Mouse (Mus musculus): ENCODE results near the gene Cacnb2. TPM values are rescaled to one million over a fixed set of nuclear protein-coding genes. Genes with fewer than 3 reads are reported as not detected.
A peak's percentile ranks its signal among the peaks of the same experiment; 100 is the strongest.
"Not testable (repeated sequence)": the region's sequence is repeated elsewhere in the genome, so short reads cannot be mapped to it uniquely, and the experiment has no call there.

The Cacnb2 gene
- polyA plus RNA-seq, 1 experiment from 2014 or later: 2.8 TPM

DNA sequence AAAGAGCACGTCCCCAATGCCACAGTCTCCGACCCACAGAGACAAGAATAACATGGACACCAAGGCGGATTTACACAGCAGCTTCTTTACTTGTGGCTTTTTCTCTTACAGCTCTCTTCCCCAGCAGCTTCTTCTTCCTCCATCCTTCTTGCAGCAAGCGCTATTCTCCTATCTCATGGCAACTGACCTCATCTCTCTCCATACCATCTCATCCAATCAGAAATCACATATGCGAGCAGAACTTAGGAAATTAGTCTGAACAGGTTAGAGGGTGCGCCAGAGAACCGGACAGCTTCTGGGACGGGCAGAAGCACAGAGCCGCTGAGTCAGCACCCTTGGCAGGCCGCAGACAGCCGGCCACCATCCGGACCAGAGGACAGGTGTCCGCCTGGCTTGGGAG, 123.7 kb downstream of the Cacnb2 start:
- H3K27me3 ChIP-seq; H3K4me1 ChIP-seq; H3K9me3 ChIP-seq; ATAC-seq (ENCODE audit: insufficient number of reproducible peaks, low FRiP score, low TSS enrichment, low read depth); H3K36me3 ChIP-seq; H3K27ac ChIP-seq; H3K4me3 ChIP-seq; H3K9ac ChIP-seq; H3K4me2 ChIP-seq: not testable (repeated sequence)
- 95% methylated on average over 13 of the region's 13 CpGs for WGBS

DNA sequence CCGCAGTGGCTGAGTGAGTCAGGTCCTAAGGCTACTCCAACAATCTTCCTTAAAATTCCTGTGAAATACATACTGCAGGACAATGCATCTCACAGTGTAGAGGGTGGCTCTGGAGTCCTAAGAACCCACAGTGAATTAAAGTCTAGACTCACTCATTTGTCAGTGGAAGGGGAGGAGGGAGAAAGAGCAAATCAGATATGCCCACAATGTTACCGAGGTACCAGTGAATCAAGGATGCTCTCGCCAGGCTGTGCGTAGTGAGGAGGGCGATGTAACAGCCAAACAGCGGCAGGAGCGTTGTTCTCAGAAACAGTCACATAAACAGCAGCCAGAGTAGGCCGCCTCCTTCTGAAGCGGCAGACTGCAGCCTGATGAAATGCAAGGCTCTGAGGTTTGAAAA, 136.0 kb downstream of the Cacnb2 start:
- no peak for ATAC-seq (ENCODE audit: insufficient number of reproducible peaks, low FRiP score, low TSS enrichment, low read depth)
- H3K9me3 ChIP-seq: no peaks in the 10 kb centered on the region
- 34% methylated on average over 9 of the region's 9 CpGs for WGBS
- no peaks in the 10 kb centered on the region for H3K27me3 ChIP-seq
- H3K4me1 ChIP-seq: peaks cover 7% of the 10 kb centered on the region; the same call in 1 of the 2 replicates
- H3K27ac ChIP-seq: no peak overlapping the region
- no peak overlapping the region for H3K4me3 ChIP-seq
- no peak overlapping the region for H3K9ac ChIP-seq
- H3K36me3 ChIP-seq: no peaks in the 10 kb centered on the region
- peak overlapping the region; percentile 24 for H3K4me2 ChIP-seq

GRCm38 (mm10) chr2:14739510-14739909, 136.6 kb downstream of the Cacnb2 start:
- no peak overlapping the region for H3K9ac ChIP-seq
- no peaks in the 10 kb centered on the region for H3K36me3 ChIP-seq
- H3K27ac ChIP-seq: no peak overlapping the region
- WGBS: 64% methylated on average over 15 of the region's 15 CpGs
- no peaks in the 10 kb centered on the region for H3K9me3 ChIP-seq
- peak overlapping the region; percentile 24 for H3K4me2 ChIP-seq
- no peaks in the 10 kb centered on the region for H3K27me3 ChIP-seq
- no peak for ATAC-seq (ENCODE audit: insufficient number of reproducible peaks, low FRiP score, low TSS enrichment, low read depth)
- peaks cover 7% of the 10 kb centered on the region; the same call in 1 of the 2 replicates for H3K4me1 ChIP-seq
- H3K4me3 ChIP-seq: no peak overlapping the region; the same call in 1 of the 2 replicates

DNA sequence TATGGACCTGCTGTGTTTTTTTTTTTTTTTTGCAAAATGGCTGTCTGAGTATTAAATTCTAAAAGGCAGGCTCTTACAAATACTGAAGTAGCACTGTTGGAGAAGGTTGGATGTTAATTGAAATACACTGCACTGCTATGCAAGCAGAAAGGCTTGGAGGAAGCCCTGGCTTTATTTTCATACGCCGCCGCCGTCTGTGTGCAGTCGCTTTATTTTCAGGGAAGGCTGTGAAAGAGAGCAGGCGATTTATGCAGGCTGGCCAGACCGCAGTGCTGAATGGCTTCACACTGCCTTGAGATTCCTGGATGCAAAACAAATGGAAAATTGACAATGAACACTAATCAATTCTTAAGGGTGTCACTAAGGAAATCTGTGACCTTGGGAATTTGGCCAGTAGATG, 137.5 kb downstream of the Cacnb2 start:
- no peak overlapping the region for H3K27ac ChIP-seq
- H3K36me3 ChIP-seq: no peaks in the 10 kb centered on the region
- 56% methylated on average over 7 of the region's 7 CpGs for WGBS
- H3K27me3 ChIP-seq: no peaks in the 10 kb centered on the region
- no peak for ATAC-seq (ENCODE audit: insufficient number of reproducible peaks, low FRiP score, low TSS enrichment, low read depth)
- peaks cover 7% of the 10 kb centered on the region; the same call in 1 of the 2 replicates for H3K4me1 ChIP-seq
- H3K4me2 ChIP-seq: no peak overlapping the region
- H3K4me3 ChIP-seq: no peak overlapping the region
- no peaks in the 10 kb centered on the region for H3K9me3 ChIP-seq
- H3K9ac ChIP-seq: no peak overlapping the region

DNA sequence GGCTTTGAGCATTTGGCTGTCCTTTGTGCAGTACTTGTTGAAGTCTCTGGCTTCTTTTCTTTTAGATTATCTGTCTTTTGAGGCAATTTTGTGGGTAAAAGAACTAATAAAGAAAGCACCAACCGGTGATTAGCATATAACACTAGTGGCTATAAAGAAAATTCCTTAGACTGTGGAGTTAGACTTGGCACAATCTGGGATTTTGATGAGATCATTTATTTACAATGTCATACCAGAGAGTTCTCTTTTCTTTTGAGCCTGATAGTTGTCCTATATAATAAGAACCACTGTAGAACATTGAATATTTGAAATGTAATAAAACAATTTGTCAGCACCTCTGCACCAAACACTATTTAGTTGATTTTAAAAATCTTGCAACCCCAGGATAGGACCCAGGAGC, 141.9 kb downstream of the Cacnb2 start:
- Histone ChIP-seq H3K4me1 (no peaks in the 10 kb centered on the region; the same call in 1 of the 2 replicates), H3K9me3 (no peaks in the 10 kb centered on the region), H3K9ac (no peak overlapping the region), H3K36me3 (no peaks in the 10 kb centered on the region), H3K4me2 (no peak overlapping the region), H3K27me3 (no peaks in the 10 kb centered on the region), H3K27ac (no peak overlapping the region), H3K4me3 (no peak overlapping the region)
- ATAC-seq (ENCODE audit: insufficient number of reproducible peaks, low FRiP score, low TSS enrichment, low read depth): no peak
- WGBS: 47% methylated on average over 1 of the region's 1 CpGs

GRCm38 (mm10) chr2:14762846-14763245, 160.0 kb downstream of the Cacnb2 start:
- no peak for ATAC-seq (ENCODE audit: insufficient number of reproducible peaks, low FRiP score, low TSS enrichment, low read depth)
- H3K4me1 ChIP-seq: no peaks in the 10 kb centered on the region
- H3K36me3 ChIP-seq: no peaks in the 10 kb centered on the region
- no peak overlapping the region for H3K9ac ChIP-seq
- H3K27me3 ChIP-seq: no peaks in the 10 kb centered on the region
- H3K9me3 ChIP-seq: no peaks in the 10 kb centered on the region
- H3K27ac ChIP-seq: no peak overlapping the region
- H3K4me3 ChIP-seq: no peak overlapping the region
- 57% methylated on average over 4 of the region's 4 CpGs for WGBS
- H3K4me2 ChIP-seq: no peak overlapping the region

DNA sequence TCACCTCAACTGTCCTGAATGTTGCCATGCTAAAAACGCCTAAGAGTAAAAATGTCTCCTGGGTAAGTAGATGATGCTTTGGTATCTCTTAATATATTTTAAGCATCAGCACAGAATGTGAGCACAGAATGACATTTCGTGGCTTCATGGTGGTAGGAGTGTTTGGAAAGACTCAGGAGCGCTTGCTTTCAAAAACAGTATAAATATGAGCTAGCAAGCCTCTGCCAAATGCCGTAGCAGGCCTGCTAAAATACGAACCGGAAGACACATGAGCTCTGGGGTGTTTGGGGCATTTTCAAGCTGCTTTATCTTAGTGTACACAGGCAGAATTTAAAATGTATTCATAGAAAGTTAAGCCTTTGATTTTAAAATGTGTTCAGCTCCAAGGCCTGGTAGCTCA, 161.0 kb downstream of the Cacnb2 start:
- 82% methylated on average over 6 of the region's 6 CpGs for WGBS
- H3K9me3 ChIP-seq: no peaks in the 10 kb centered on the region
- no peak overlapping the region for H3K9ac ChIP-seq
- no peak overlapping the region for H3K4me2 ChIP-seq
- H3K27me3 ChIP-seq: no peaks in the 10 kb centered on the region
- no peak overlapping the region for H3K4me3 ChIP-seq
- no peak overlapping the region for H3K27ac ChIP-seq
- H3K4me1 ChIP-seq: no peaks in the 10 kb centered on the region
- no peak for ATAC-seq (ENCODE audit: insufficient number of reproducible peaks, low FRiP score, low TSS enrichment, low read depth)
- no peaks in the 10 kb centered on the region for H3K36me3 ChIP-seq

DNA sequence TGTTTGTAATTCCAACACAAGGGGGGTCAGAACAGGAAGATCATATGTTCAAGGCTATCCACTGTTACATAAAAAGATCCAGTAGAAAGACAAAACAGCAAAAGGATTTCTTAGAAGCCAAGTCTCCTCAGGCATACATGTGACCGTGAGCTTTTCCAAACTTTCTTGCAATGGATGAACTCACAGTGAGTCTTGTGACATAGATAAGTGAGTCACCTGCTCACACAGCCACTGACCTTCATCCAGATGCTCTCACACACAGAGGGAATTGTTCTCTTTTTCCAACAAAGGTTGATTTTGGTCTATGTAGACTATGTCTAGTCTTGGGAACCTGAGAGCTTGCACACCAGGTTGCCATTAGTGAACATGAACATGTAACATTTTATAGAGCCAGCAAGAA, 166.6 kb downstream of the Cacnb2 start:
- Histone ChIP-seq H3K9ac (no peak overlapping the region), H3K4me2 (no peak overlapping the region), H3K4me3 (no peak overlapping the region), H3K4me1 (no peaks in the 10 kb centered on the region), H3K9me3 (no peaks in the 10 kb centered on the region), H3K27me3 (no peaks in the 10 kb centered on the region), H3K36me3 (no peaks in the 10 kb centered on the region), H3K27ac (no peak overlapping the region)
- no peak for ATAC-seq (ENCODE audit: insufficient number of reproducible peaks, low FRiP score, low TSS enrichment, low read depth)
- 98% methylated on average over 1 of the region's 1 CpGs for WGBS

DNA sequence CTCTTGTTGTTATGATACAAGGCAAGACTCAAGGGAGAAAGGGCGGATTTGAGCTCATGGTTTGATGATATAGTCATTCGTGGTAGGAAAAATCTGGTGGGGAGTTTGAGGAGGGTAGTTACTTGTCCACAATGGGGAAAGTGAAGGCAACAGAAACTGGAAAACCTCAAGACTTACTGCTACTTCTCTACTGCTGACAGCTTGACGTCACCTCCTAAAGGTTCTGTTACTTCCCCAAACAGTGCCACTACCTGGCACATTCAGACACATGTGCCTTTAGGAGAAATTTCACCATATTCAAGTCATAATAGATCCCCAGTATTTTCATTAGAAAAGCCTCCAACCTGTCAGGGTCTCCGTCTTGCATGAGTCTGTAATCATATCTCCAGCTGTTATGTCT, 167.7 kb downstream of the Cacnb2 start:
- Histone ChIP-seq H3K4me2 (no peak overlapping the region), H3K4me3 (no peak overlapping the region), H3K4me1 (no peaks in the 10 kb centered on the region), H3K36me3 (no peaks in the 10 kb centered on the region), H3K27me3 (no peaks in the 10 kb centered on the region), H3K27ac (no peak overlapping the region), H3K9ac (no peak overlapping the region), H3K9me3 (no peaks in the 10 kb centered on the region)
- 86% methylated on average over 4 of the region's 4 CpGs for WGBS
- no peak for ATAC-seq (ENCODE audit: insufficient number of reproducible peaks, low FRiP score, low TSS enrichment, low read depth)

- ATAC-seq (ENCODE audit: insufficient number of reproducible peaks, low FRiP score, low TSS enrichment, low read depth): no peak
- 61% methylated on average over 1 of the region's 1 CpGs for WGBS
- no peaks in the 10 kb centered on the region for H3K27me3 ChIP-seq
- H3K4me2 ChIP-seq: no peak overlapping the region
- H3K4me1 ChIP-seq: no peaks in the 10 kb centered on the region
- no peak overlapping the region for H3K27ac ChIP-seq
- H3K9me3 ChIP-seq: no peaks in the 10 kb centered on the region
- no peak overlapping the region for H3K4me3 ChIP-seq
- H3K36me3 ChIP-seq: no peaks in the 10 kb centered on the region
- no peak overlapping the region for H3K9ac ChIP-seq
These were observed 171.5 kb downstream of the Cacnb2 start for GRCm38 (mm10) chr2:14774375-14774774.

GRCm38 (mm10) chr2:14774857-14775495, 172.1 kb downstream of the Cacnb2 start:
- no peak overlapping the region for H3K27ac ChIP-seq
- H3K4me2 ChIP-seq: no peak overlapping the region
- no peaks in the 10 kb centered on the region for H3K9me3 ChIP-seq
- H3K4me1 ChIP-seq: no peaks in the 10 kb centered on the region
- no peak overlapping the region for H3K9ac ChIP-seq
- ATAC-seq (ENCODE audit: insufficient number of reproducible peaks, low FRiP score, low TSS enrichment, low read depth): no peak
- no peaks in the 10 kb centered on the region for H3K27me3 ChIP-seq
- WGBS: 73% methylated on average over 3 of the region's 3 CpGs
- no peak overlapping the region for H3K4me3 ChIP-seq
- no peaks in the 10 kb centered on the region for H3K36me3 ChIP-seq

- no peaks in the 10 kb centered on the region for H3K27me3 ChIP-seq
These were observed 185.1 kb downstream of the Cacnb2 start for GRCm38 (mm10) chr2:14787983-14788382.

More at GRCm38 (mm10) chr2:14787983-14788382, 185.1 kb downstream of the Cacnb2 start:
- H3K9ac ChIP-seq: no peak overlapping the region
- WGBS: 68% methylated on average over 2 of the region's 2 CpGs
- no peaks in the 10 kb centered on the region for H3K4me1 ChIP-seq
- no peaks in the 10 kb centered on the region for H3K36me3 ChIP-seq
- no peaks in the 10 kb centered on the region for H3K9me3 ChIP-seq
- H3K4me2 ChIP-seq: no peak overlapping the region
- H3K4me3 ChIP-seq: no peak overlapping the region
- H3K27ac ChIP-seq: no peak overlapping the region
- ATAC-seq (ENCODE audit: insufficient number of reproducible peaks, low FRiP score, low TSS enrichment, low read depth): no peak
